Mouse (Mus musculus) heart, embryonic 15.5 days (tissue): Measurements from ENCODE around the gene Ush2a. TPM values are rescaled to one million over a fixed set of nuclear protein-coding genes. Genes with fewer than 3 reads are reported as not detected.

ENCODE experiments used
- ATAC-seq: fragments of 200-750 bp; cut with Nextera tagmentation; replicated peaks from 2 replicates; pipeline ENCODE4 v1.8.0; 2017; ENCODE audit warnings: low read depth, moderate TSS enrichment; ENCODE audit not compliant: insufficient number of reproducible peaks, insufficient read depth, low FRiP score
- H3K27ac ChIP-seq: fragments of 300-500 bp; sonication (generic); 2 replicates; pipeline ENCODE4 v1.5.1; 2015; ENCODE audit warnings: mild to moderate bottlenecking, inconsistent platforms
- H3K27me3 ChIP-seq: fragments of 300-500 bp; sonication (generic); 2 replicates; pipeline ENCODE4 v1.6.1; 2015; ENCODE audit warnings: inconsistent platforms
- H3K36me3 ChIP-seq: fragments of 300-500 bp; sonication (generic); 2 replicates; pipeline ENCODE4 v1.6.1; 2015; ENCODE audit warnings: mild to moderate bottlenecking, inconsistent platforms
- H3K4me1 ChIP-seq: fragments of 300-500 bp; sonication (generic); replicated peaks from 2 replicates; pipeline ENCODE4 v1.6.1; 2015; ENCODE audit warnings: inconsistent platforms
- H3K4me2 ChIP-seq: fragments of 300-500 bp; sonication (generic); 2 replicates; pipeline ENCODE4 v1.6.1; 2015; ENCODE audit warnings: inconsistent platforms, mild to moderate bottlenecking, moderate library complexity
- H3K4me3 ChIP-seq: fragments of 300-500 bp; sonication (generic); 2 replicates; pipeline ENCODE4 v1.5.1; 2015; ENCODE audit warnings: mild to moderate bottlenecking, inconsistent platforms
- H3K9ac ChIP-seq: fragments of 300-500 bp; sonication (generic); 2 replicates; pipeline ENCODE4 v1.6.1; 2015; ENCODE audit warnings: mild to moderate bottlenecking, inconsistent platforms
- H3K9me3 ChIP-seq: fragments of 300-500 bp; sonication (generic); replicated peaks from 2 replicates; pipeline ENCODE4 v1.6.1; 2016; ENCODE audit warnings: inconsistent platforms
- WGBS: fragments of 180-500 bp; shearing (Covaris S2); methylation state at CpG from one replicate; pipeline ENCODE4 v1.1.7; 2015; ENCODE audit warnings: mixed read lengths; 5-methylcytosine and 5-hydroxymethylcytosine counted together
- polyA plus RNA-seq: library from polyadenylated mRNA; unstranded; fragments of >200 nt; fragmentation: Nextera tagmentation; extraction: Ambion mirVana; gene quantifications from 2 replicates; pipeline ENCODE4 v1.2.1, GENCODE M21; 2015

The Ush2a gene
- polyA plus RNA-seq, 1 experiment from 2014 or later = 0.05 TPM

DNA sequence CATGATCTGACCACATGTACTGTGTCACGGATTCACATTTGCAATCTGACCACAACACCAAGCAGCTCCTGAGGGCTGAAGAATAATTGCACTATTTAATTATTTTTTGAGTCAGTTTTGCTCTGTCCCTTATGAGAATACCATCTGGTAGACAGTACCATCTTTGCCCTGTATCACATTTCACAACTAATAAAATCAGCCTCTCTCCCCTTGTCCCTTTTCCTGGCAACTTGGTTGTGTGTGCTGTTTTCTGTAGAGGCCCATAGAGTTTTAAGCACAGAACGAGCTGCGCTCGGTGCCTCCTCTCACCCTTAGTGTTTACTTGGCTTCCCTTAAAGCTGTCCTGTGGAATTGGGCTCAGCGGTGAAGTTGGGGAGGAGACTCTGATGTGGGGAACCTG is 290.0 kb downstream of the Ush2a start:
- Histone ChIP-seq H3K9ac (no peak overlapping the region), H3K4me1 (no peaks in the 10 kb centered on the region), H3K4me3 (no peak overlapping the region), H3K4me2 (no peak overlapping the region), H3K36me3 (no peaks in the 10 kb centered on the region), H3K27me3 (no peaks in the 10 kb centered on the region), H3K27ac (no peak overlapping the region), H3K9me3 (no peaks in the 10 kb centered on the region)
- no peak for ATAC-seq
- WGBS = 76% methylated on average over 5 of the region's 5 CpGs

- no peak overlapping the region for H3K27ac ChIP-seq
- H3K36me3 ChIP-seq = no peaks in the 10 kb centered on the region
- 16% methylated on average over 2 of the region's 2 CpGs for WGBS
These were observed 297.1 kb downstream of the Ush2a start for GRCm38 (mm10) chr1:188558911-188559310.

DNA sequence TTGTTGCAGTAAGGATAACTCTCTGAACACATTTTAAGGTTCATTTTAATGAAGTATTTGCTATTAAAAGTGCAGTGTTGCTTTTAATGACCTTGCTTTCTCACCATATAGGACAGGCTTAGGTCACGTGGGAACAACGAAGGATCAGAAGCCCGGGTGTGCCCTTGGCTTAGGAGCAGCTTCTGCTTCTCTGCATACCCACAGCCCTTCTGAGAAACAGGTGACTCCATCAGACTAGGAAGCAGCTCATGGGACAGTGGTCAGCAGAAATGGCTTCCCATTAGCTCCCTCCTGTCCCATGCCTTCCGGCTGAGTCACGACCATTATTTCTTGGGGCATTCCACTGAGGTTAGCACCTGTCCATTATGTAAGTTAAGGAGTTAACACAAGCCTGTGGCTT is 304.4 kb downstream of the Ush2a start:
- no peak overlapping the region for H3K4me2 ChIP-seq
- 78% methylated on average over 5 of the region's 5 CpGs for WGBS
- H3K9ac ChIP-seq = no peak overlapping the region
- no peaks in the 10 kb centered on the region for H3K36me3 ChIP-seq
- no peaks in the 10 kb centered on the region for H3K4me1 ChIP-seq
- no peak for ATAC-seq
- no peak overlapping the region for H3K4me3 ChIP-seq
- no peaks in the 10 kb centered on the region for H3K9me3 ChIP-seq
- H3K27ac ChIP-seq = no peak overlapping the region
- no peaks in the 10 kb centered on the region for H3K27me3 ChIP-seq

More at GRCm38 (mm10) chr1:188558911-188559310, 297.1 kb downstream of the Ush2a start:
- H3K9me3 ChIP-seq = no peaks in the 10 kb centered on the region
- H3K4me2 ChIP-seq = no peak overlapping the region
- no peak overlapping the region for H3K4me3 ChIP-seq
- H3K27me3 ChIP-seq = no peaks in the 10 kb centered on the region
- no peaks in the 10 kb centered on the region for H3K4me1 ChIP-seq
- ATAC-seq = no peak
- H3K9ac ChIP-seq = no peak overlapping the region

GRCm38 (mm10) chr1:188567486-188567885 is 305.7 kb downstream of the Ush2a start:
- Histone ChIP-seq H3K27ac (no peak overlapping the region), H3K4me1 (no peaks in the 10 kb centered on the region), H3K4me2 (no peak overlapping the region), H3K27me3 (no peaks in the 10 kb centered on the region), H3K36me3 (no peaks in the 10 kb centered on the region), H3K9ac (no peak overlapping the region), H3K9me3 (no peaks in the 10 kb centered on the region), H3K4me3 (no peak overlapping the region)
- no peak for ATAC-seq
- WGBS = 68% methylated on average over 4 of the region's 4 CpGs

- Histone ChIP-seq H3K4me1 (no peaks in the 10 kb centered on the region), H3K27ac (no peak overlapping the region), H3K9ac (no peak overlapping the region), H3K4me3 (no peak overlapping the region), H3K27me3 (no peaks in the 10 kb centered on the region), H3K9me3 (no peaks in the 10 kb centered on the region), H3K36me3 (no peaks in the 10 kb centered on the region), H3K4me2 (no peak overlapping the region)
- WGBS = 74% methylated on average over 9 of the region's 9 CpGs
- ATAC-seq = no peak
These were observed 306.6 kb downstream of the Ush2a start for GRCm38 (mm10) chr1:188568295-188568961.

GRCm38 (mm10) chr1:188576246-188576747 is 314.5 kb downstream of the Ush2a start:
- H3K27ac ChIP-seq = no peak overlapping the region
- no peaks in the 10 kb centered on the region for H3K36me3 ChIP-seq
- no peak overlapping the region for H3K9ac ChIP-seq
- no peaks in the 10 kb centered on the region for H3K4me1 ChIP-seq
- no peak for ATAC-seq
- H3K9me3 ChIP-seq = no peaks in the 10 kb centered on the region
- H3K4me3 ChIP-seq = no peak overlapping the region
- no peaks in the 10 kb centered on the region for H3K27me3 ChIP-seq
- H3K4me2 ChIP-seq = no peak overlapping the region
- WGBS = 77% methylated on average over 8 of the region's 8 CpGs

DNA sequence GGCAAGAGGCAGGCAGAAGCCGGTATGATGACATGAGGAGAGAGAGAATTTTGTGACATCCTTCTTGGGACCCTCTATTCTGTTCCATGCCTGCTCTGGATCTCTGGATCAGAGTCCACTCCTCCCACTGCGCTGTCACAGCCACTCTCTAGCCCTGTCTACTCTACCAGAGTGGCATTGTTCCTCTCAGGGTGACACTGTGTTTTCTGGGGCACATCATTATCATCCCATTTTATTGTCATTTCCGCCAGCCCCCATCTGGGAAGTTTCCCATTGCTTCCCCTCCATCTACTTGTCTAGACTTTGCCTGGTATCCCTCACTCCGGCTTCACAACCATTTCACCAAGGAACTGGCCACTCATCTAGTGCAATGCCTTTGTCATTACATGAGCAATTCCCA is 315.6 kb downstream of the Ush2a start:
- no peaks in the 10 kb centered on the region for H3K27me3 ChIP-seq
- H3K27ac ChIP-seq = no peak overlapping the region
- no peaks in the 10 kb centered on the region for H3K4me1 ChIP-seq
- H3K4me2 ChIP-seq = no peak overlapping the region
- WGBS = 85% methylated on average over 4 of the region's 4 CpGs
- H3K4me3 ChIP-seq = no peak overlapping the region
- ATAC-seq = no peak
- no peaks in the 10 kb centered on the region for H3K36me3 ChIP-seq
- no peaks in the 10 kb centered on the region for H3K9me3 ChIP-seq
- H3K9ac ChIP-seq = no peak overlapping the region

DNA sequence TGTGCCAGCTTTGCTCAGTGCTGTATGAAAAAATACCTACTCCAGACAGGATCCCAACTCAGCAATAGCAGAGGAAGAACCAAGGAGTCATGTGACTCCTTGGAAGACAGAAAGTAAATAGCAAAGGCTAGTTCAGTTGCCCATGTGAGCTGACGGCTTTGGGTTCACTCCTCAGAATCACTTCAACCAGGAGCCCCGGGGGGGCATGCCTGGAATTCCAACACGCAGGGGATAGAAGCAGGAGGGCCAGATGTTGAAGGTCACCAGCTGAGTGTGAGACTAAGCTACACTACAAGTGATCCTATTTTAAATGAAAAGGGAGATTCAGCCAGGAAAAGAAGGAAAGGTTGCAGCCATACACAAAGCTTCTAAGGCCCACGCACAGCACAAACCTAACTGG is 319.3 kb downstream of the Ush2a start:
- no peak for ATAC-seq
- 35% methylated on average over 4 of the region's 4 CpGs for WGBS

GRCm38 (mm10) chr1:188595251-188595650 is 333.4 kb downstream of the Ush2a start:
- Histone ChIP-seq H3K4me1 (0 out of 2 replicates have a peak, but pooled peaks cover 2% of the 10 kb centered on the region), H3K9ac (no peak overlapping the region), H3K4me3 (no peak overlapping the region), H3K9me3 (no peaks in the 10 kb centered on the region), H3K27me3 (no peaks in the 10 kb centered on the region), H3K4me2 (no peak overlapping the region), H3K27ac (no peak overlapping the region), H3K36me3 (no peaks in the 10 kb centered on the region)
- no peak for ATAC-seq
- WGBS = 63% methylated on average over 4 of the region's 4 CpGs

More for the DNA sequence above, 319.3 kb downstream of the Ush2a start:
- Histone ChIP-seq H3K27me3 (no peaks in the 10 kb centered on the region), H3K4me3 (no peak overlapping the region), H3K9me3 (no peaks in the 10 kb centered on the region), H3K4me2 (no peak overlapping the region), H3K27ac (no peak overlapping the region), H3K36me3 (no peaks in the 10 kb centered on the region), H3K4me1 (no peaks in the 10 kb centered on the region), H3K9ac (no peak overlapping the region)

DNA sequence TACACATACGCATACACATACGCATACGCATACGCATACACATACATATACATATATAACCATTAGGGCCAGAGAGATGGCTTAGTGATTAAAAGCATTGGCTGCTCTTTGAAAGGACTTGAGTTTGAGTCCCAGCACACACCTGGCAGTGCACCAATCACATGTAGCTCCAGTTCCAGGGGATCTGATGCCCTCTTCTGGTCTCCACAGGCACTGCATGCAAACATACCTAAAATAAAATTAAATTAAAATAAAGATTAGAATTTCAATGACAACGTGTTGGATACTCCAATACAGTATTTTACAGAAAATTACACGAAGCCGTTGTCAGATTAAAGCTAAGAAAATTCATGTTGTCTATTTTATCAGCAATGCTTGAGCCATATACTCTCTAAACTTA is 336.2 kb downstream of the Ush2a start:
- H3K4me1 ChIP-seq = 0 out of 2 replicates have a peak, but pooled peaks cover 2% of the 10 kb centered on the region
- no peaks in the 10 kb centered on the region for H3K27me3 ChIP-seq
- H3K4me2 ChIP-seq = no peak overlapping the region
- no peak overlapping the region for H3K4me3 ChIP-seq
- H3K9me3 ChIP-seq = no peaks in the 10 kb centered on the region
- no peaks in the 10 kb centered on the region for H3K36me3 ChIP-seq
- H3K9ac ChIP-seq = no peak overlapping the region
- WGBS = 87% methylated on average over 7 of the region's 7 CpGs
- no peak for ATAC-seq
- no peak overlapping the region for H3K27ac ChIP-seq

- Histone ChIP-seq H3K4me2 (no peak overlapping the region), H3K9ac (no peak overlapping the region), H3K4me3 (no peak overlapping the region), H3K4me1 (0 out of 2 replicates have a peak, but pooled peaks cover 2% of the 10 kb centered on the region), H3K27ac (no peak overlapping the region), H3K9me3 (no peaks in the 10 kb centered on the region), H3K36me3 (no peaks in the 10 kb centered on the region), H3K27me3 (no peaks in the 10 kb centered on the region)
- ATAC-seq = no peak
- WGBS = 58% methylated on average over 8 of the region's 8 CpGs
These were observed 337.3 kb downstream of the Ush2a start for GRCm38 (mm10) chr1:188599134-188599533.

- Histone ChIP-seq H3K9me3 (no peaks in the 10 kb centered on the region), H3K9ac (no peak overlapping the region), H3K4me1 (no peaks in the 10 kb centered on the region), H3K4me3 (no peak overlapping the region), H3K4me2 (no peak overlapping the region), H3K36me3 (no peaks in the 10 kb centered on the region), H3K27me3 (no peaks in the 10 kb centered on the region), H3K27ac (no peak overlapping the region)
- ATAC-seq = no peak
These were observed 344.6 kb downstream of the Ush2a start for GRCm38 (mm10) chr1:188606450-188606849.
